ENCODE assay signal across 15 mouse cellular contexts in genomic region chrX:134716863-134717262, GRCm38 (mm10). TPM values are rescaled to one million over a fixed set of nuclear protein-coding genes. Genes with fewer than 3 reads are reported as not detected.
A peak's percentile ranks its signal among the peaks of the same experiment; 100 is the strongest.
DNase-seq lines count a peak whose midpoint lies in the region; ATAC-seq lines count a peak whose summit lies in the region.
"Had no signal": no experiment of that assay in that cellular context is flagged by ENCODE, and none has a peak within 500 bp of the region (broad histone marks: within the 10 kb centered on the region; RNA-seq: fewer than 3 reads in every experiment).

No protein-coding gene starts in this region.

- peak overlapping the region; percentile 91; the same call in 1 of the 2 replicates for H3K27ac ChIP-seq in forebrain, embryonic 10.5 days
- H3K27ac ChIP-seq in forebrain, embryonic 13.5 days = no peak overlapping the region
- peak overlapping the region; percentile 92; the same call in 1 of the 2 replicates for H3K27ac ChIP-seq in hindbrain, embryonic 14.5 days
- H3K27ac ChIP-seq in midbrain, embryonic 16.5 days (ENCODE audit: low read length) = peak overlapping the region; percentile 33

- no peak overlapping the region for H3K4me2 ChIP-seq in forebrain, embryonic 13.5 days
- H3K4me2 ChIP-seq in hindbrain, embryonic 14.5 days (replicated peaks) = peak overlapping the region; percentile 61; the same call in 1 of the 2 replicates
- no peak overlapping the region for H3K4me2 ChIP-seq in midbrain, embryonic 16.5 days (ENCODE audit: low read length)

- H3K4me3 ChIP-seq in forebrain, embryonic 10.5 days = peak overlapping the region; percentile 59; the same call in 1 of the 2 replicates
- H3K4me3 ChIP-seq in forebrain, embryonic 13.5 days = no peak overlapping the region
- no peak overlapping the region for H3K4me3 ChIP-seq in hindbrain, embryonic 14.5 days (replicated peaks; ENCODE audit: low read length)
- H3K4me3 ChIP-seq in midbrain, embryonic 16.5 days (ENCODE audit: low read depth, low read length) = no peak overlapping the region

- H3K4me1 ChIP-seq in forebrain, embryonic 10.5 days = peaks cover 9% of the 10 kb centered on the region
- no peaks in the 10 kb centered on the region for H3K4me1 ChIP-seq in forebrain, embryonic 13.5 days
- no peaks in the 10 kb centered on the region for H3K4me1 ChIP-seq in hindbrain, embryonic 14.5 days (replicated peaks; ENCODE audit: control insufficient read depth, insufficient read depth, low read length)
- no peaks in the 10 kb centered on the region for H3K4me1 ChIP-seq in midbrain, embryonic 16.5 days (ENCODE audit: control insufficient read depth, insufficient read depth, low read length)

- H3K9me3 ChIP-seq in forebrain, embryonic 10.5 days = no peaks in the 10 kb centered on the region
- no peaks in the 10 kb centered on the region for H3K9me3 ChIP-seq in forebrain, embryonic 13.5 days (replicated peaks)
- H3K9me3 ChIP-seq in hindbrain, embryonic 14.5 days (ENCODE audit: control insufficient read depth, low read length) = no peaks in the 10 kb centered on the region
- H3K9me3 ChIP-seq in midbrain, embryonic 16.5 days (replicated peaks; ENCODE audit: control insufficient read depth, low read length, poor library complexity, severe bottlenecking) = no peaks in the 10 kb centered on the region

- H3K36me3 ChIP-seq in forebrain, embryonic 10.5 days (replicated peaks) = peaks cover 13% of the 10 kb centered on the region
- peaks cover 12% of the 10 kb centered on the region; the same call in 1 of the 2 replicates for H3K36me3 ChIP-seq in forebrain, embryonic 13.5 days (ENCODE audit: poor library complexity, severe bottlenecking)
- peaks cover 20% of the 10 kb centered on the region for H3K36me3 ChIP-seq in hindbrain, embryonic 14.5 days (replicated peaks; ENCODE audit: control insufficient read depth, insufficient read depth)
- no peaks in the 10 kb centered on the region for H3K36me3 ChIP-seq in midbrain, embryonic 16.5 days (ENCODE audit: control insufficient read depth, insufficient read depth, low read length)

- H3K9ac ChIP-seq in forebrain, embryonic 13.5 days = no peak overlapping the region
- H3K9ac ChIP-seq in hindbrain, embryonic 14.5 days = 0 out of 2 replicates have a peak overlapping the region, but pooled peaks have one; percentile 76
- no peak overlapping the region for H3K9ac ChIP-seq in midbrain, embryonic 16.5 days (ENCODE audit: low read depth, low read length)

- 35% methylated on average over 3 of the region's 3 CpGs for WGBS in forebrain, embryonic 10.5 days
- WGBS in forebrain, embryonic 13.5 days = 22% methylated on average over 3 of the region's 3 CpGs
- WGBS in hindbrain, embryonic 14.5 days = 24% methylated on average over 3 of the region's 3 CpGs
- WGBS in midbrain, embryonic 16.5 days = 46% methylated on average over 3 of the region's 3 CpGs

- H3K27me3 ChIP-seq in forebrain, embryonic 10.5 days (ENCODE audit: poor library complexity, severe bottlenecking) = peaks cover 53% of the 10 kb centered on the region
- H3K27me3 ChIP-seq in forebrain, embryonic 13.5 days = no peaks in the 10 kb centered on the region
- peaks cover 3% of the 10 kb centered on the region for H3K27me3 ChIP-seq in hindbrain, embryonic 14.5 days (ENCODE audit: control insufficient read depth, insufficient read depth, low read length)
- H3K27me3 ChIP-seq in midbrain, embryonic 16.5 days (ENCODE audit: control insufficient read depth, insufficient read depth, low read depth, low read length) = no peaks in the 10 kb centered on the region
- H3K27me3 ChIP-seq: CH12.LX had no signal

- no peak for ATAC-seq in forebrain, embryonic 13.5 days
- no peak for ATAC-seq in hindbrain, embryonic 14.5 days (ENCODE audit: low FRiP score)
- ATAC-seq in midbrain, embryonic 16.5 days = no peak

- DNase-seq in forebrain, embryonic 10.5 days (ENCODE audit: extremely low spot score, low spot score) = no peak
- peak; percentile 42 for DNase-seq in ZHBTc4 (ENCODE audit: low read depth, low spot score)
- DNase-seq in hindbrain, embryonic 14.5 days (ENCODE audit: low spot score) = no peak
- DNase-seq in ovary, postnatal 10 days (ENCODE audit: low spot score) = no peak
- no peak for DNase-seq in cerebellum, postnatal 36 days
- no peak for DNase-seq in thymus, postnatal 0 days (ENCODE audit: low spot score)
- DNase-seq: cerebellum, adult 11-12 months; kidney, adult 8-10 months; kidney, postnatal 4 days; layer of hippocampus, postnatal 36 days; lung, adult 2 months had no signal

RNA-seq across cellular contexts. Expression of gene Armcx1, which starts 0.9 kb away (rescaled TPM):
- 42.6 and 42.7 TPM in 2 replicates for polyA plus RNA-seq in forebrain, embryonic 10.5 days (2016; fragmentation: Nextera tagmentation; extraction: Ambion mirVana)
- polyA plus RNA-seq in forebrain, embryonic 13.5 days (2015; fragmentation: Nextera tagmentation; extraction: Ambion mirVana) = 57.1 and 62.3 TPM in 2 replicates
- 71.9 and 81.9 TPM in 2 replicates for polyA plus RNA-seq in hindbrain, embryonic 14.5 days (2014; fragmentation: Nextera tagmentation; extraction: Ambion mirVana)
- polyA plus RNA-seq in midbrain, embryonic 16.5 days (2015; fragmentation: Nextera tagmentation; extraction: Ambion mirVana) = 95.8 and 97.5 TPM in 2 replicates
- 12.7 and 14.2 TPM in 2 replicates for polyA plus RNA-seq in thymus, postnatal 0 days (2015; fragmentation: Nextera tagmentation; extraction: Ambion mirVana)
- polyA plus RNA-seq: erythroblast, embryonic 14.5 days had no signal

RNA-seq across cellular contexts. Expression of gene Armcx4, which starts 30.5 kb away (rescaled TPM):
- polyA plus RNA-seq in forebrain, embryonic 10.5 days (2016; fragmentation: Nextera tagmentation; extraction: Ambion mirVana) = 7.7 and 7.9 TPM in 2 replicates
- polyA plus RNA-seq in forebrain, embryonic 13.5 days (2015; fragmentation: Nextera tagmentation; extraction: Ambion mirVana) = 8.8 and 9.6 TPM in 2 replicates
- polyA plus RNA-seq in hindbrain, embryonic 14.5 days (2014; fragmentation: Nextera tagmentation; extraction: Ambion mirVana) = 5.4 and 5.7 TPM in 2 replicates
- polyA plus RNA-seq in midbrain, embryonic 16.5 days (2015; fragmentation: Nextera tagmentation; extraction: Ambion mirVana) = 5.9 and 7.2 TPM in 2 replicates
- 0.94 and 1.3 TPM in 2 replicates for polyA plus RNA-seq in thymus, postnatal 0 days (2015; fragmentation: Nextera tagmentation; extraction: Ambion mirVana)
- polyA plus RNA-seq: erythroblast, embryonic 14.5 days had no signal

RNA-seq across cellular contexts. Expression of gene Armcx6, which starts 34.4 kb away (rescaled TPM):
- 14.6 and 15.3 TPM in 2 replicates for polyA plus RNA-seq in forebrain, embryonic 10.5 days (2016; fragmentation: Nextera tagmentation; extraction: Ambion mirVana)
- polyA plus RNA-seq in forebrain, embryonic 13.5 days (2015; fragmentation: Nextera tagmentation; extraction: Ambion mirVana) = 24.7 and 26.7 TPM in 2 replicates
- polyA plus RNA-seq in hindbrain, embryonic 14.5 days (2014; fragmentation: Nextera tagmentation; extraction: Ambion mirVana) = 38.5 and 40.4 TPM in 2 replicates
- 52.7 and 53.0 TPM in 2 replicates for polyA plus RNA-seq in midbrain, embryonic 16.5 days (2015; fragmentation: Nextera tagmentation; extraction: Ambion mirVana)
- 10.7 and 10.8 TPM in 2 replicates for polyA plus RNA-seq in thymus, postnatal 0 days (2015; fragmentation: Nextera tagmentation; extraction: Ambion mirVana)

RNA-seq across cellular contexts. Expression of gene Armcx3, which starts 39.5 kb away (rescaled TPM):
- 48.8 and 49.1 TPM in 2 replicates for polyA plus RNA-seq in forebrain, embryonic 10.5 days (2016; fragmentation: Nextera tagmentation; extraction: Ambion mirVana)
- 67.6 and 67.8 TPM in 2 replicates for polyA plus RNA-seq in forebrain, embryonic 13.5 days (2015; fragmentation: Nextera tagmentation; extraction: Ambion mirVana)
- polyA plus RNA-seq in hindbrain, embryonic 14.5 days (2014; fragmentation: Nextera tagmentation; extraction: Ambion mirVana) = 84.8 and 102 TPM in 2 replicates
- polyA plus RNA-seq in midbrain, embryonic 16.5 days (2015; fragmentation: Nextera tagmentation; extraction: Ambion mirVana) = 86.7 and 87.7 TPM in 2 replicates
- polyA plus RNA-seq in thymus, postnatal 0 days (2015; fragmentation: Nextera tagmentation; extraction: Ambion mirVana) = 25.7 and 26.4 TPM in 2 replicates
